Mouse (Mus musculus): ENCODE results near the gene Sh3bp5. TPM values are rescaled to one million over a fixed set of nuclear protein-coding genes. Genes with fewer than 3 reads are reported as not detected.
A peak's percentile ranks its signal among the peaks of the same experiment; 100 is the strongest.
"Not testable (repeated sequence)": the region's sequence is repeated elsewhere in the genome, so short reads cannot be mapped to it uniquely, and the experiment has no call there.

The Sh3bp5 gene
- polyA plus RNA-seq (2015; fragmentation: Nextera tagmentation; extraction: Ambion mirVana), result 151 and 161 TPM in 2 replicates

- Histone ChIP-seq H3K27ac (peak within 1 kb of the TSS; percentile 98), H3K4me2 (peak within 1 kb of the TSS; percentile 65), H3K4me3 (peak within 1 kb of the TSS; percentile 85), H3K4me1 (peaks cover 30% of the 10 kb centered on the region), H3K36me3 (replicated peaks) (no peaks in the 10 kb centered on the region; the same call in 1 of the 2 replicates), H3K27me3 (replicated peaks) (no peaks in the 10 kb centered on the region), H3K9me3 (no peaks in the 10 kb centered on the region), H3K9ac (peak within 1 kb of the TSS; percentile 90)
- peak; percentile 95 for ATAC-seq (replicated peaks)
- WGBS, result 7% methylated on average over 49 of the region's 49 CpGs
These were observed at the start of gene Sh3bp5 for GRCm38 (mm10) chr14:31435930-31436693. Gene Sh3bp5 (minus strand): TSS chr14:31436078.

DNA sequence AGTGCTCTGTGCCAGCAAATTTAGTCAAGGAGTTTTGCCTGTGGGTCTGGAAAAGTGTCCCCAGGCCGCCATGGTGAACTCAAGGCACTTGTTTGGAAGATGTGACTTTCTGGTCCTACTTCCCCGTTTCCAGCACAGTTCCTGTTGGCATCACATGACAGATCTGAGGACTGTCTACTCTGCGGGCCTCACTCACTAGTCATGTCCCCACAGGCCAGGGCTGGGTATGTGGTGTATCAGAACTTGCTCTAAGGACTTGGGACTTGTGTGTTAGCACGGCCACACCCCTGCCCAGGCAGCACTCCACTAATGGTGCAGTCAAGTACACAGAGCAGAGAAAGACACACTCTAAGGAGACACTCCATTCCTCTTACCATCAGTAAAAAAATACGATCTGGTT is 46.5 kb upstream of the Sh3bp5 start:
- 92% methylated on average over 5 of the region's 5 CpGs for WGBS
- Histone ChIP-seq H3K4me3 (no peak overlapping the region), H3K9ac (no peak overlapping the region), H3K4me1 (no peaks in the 10 kb centered on the region), H3K36me3 (replicated peaks) (peaks cover 76% of the 10 kb centered on the region), H3K27me3 (replicated peaks) (no peaks in the 10 kb centered on the region), H3K4me2 (no peak overlapping the region), H3K9me3 (no peaks in the 10 kb centered on the region), H3K27ac (no peak overlapping the region)
- no peak for ATAC-seq (replicated peaks)

DNA sequence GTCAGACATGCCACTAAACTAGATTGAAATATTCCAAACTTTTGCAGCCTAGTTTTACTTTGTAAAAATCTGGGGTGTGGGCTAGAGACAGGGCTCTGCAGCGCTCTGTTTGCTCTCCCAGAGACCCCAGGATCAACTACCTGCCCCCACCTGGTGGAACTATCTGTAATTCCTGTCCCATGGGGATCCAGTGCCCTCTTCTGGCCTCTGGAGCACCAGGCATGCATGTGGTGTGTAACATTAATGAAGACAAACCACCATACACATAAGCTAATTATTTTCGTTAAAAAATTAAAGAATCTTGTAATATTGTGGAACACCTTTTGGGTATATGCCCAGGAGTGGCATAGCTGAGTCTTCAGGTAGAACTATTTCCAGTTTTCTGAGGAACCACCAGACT is 37.4 kb upstream of the Sh3bp5 start:
- ATAC-seq (replicated peaks), result no peak
- Histone ChIP-seq H3K27ac (no peak overlapping the region), H3K4me3 (no peak overlapping the region), H3K9me3 (no peaks in the 10 kb centered on the region), H3K36me3 (replicated peaks) (no peaks in the 10 kb centered on the region), H3K9ac (no peak overlapping the region), H3K27me3 (replicated peaks) (no peaks in the 10 kb centered on the region), H3K4me1 (no peaks in the 10 kb centered on the region), H3K4me2 (no peak overlapping the region)
- 77% methylated on average over 2 of the region's 2 CpGs for WGBS

DNA sequence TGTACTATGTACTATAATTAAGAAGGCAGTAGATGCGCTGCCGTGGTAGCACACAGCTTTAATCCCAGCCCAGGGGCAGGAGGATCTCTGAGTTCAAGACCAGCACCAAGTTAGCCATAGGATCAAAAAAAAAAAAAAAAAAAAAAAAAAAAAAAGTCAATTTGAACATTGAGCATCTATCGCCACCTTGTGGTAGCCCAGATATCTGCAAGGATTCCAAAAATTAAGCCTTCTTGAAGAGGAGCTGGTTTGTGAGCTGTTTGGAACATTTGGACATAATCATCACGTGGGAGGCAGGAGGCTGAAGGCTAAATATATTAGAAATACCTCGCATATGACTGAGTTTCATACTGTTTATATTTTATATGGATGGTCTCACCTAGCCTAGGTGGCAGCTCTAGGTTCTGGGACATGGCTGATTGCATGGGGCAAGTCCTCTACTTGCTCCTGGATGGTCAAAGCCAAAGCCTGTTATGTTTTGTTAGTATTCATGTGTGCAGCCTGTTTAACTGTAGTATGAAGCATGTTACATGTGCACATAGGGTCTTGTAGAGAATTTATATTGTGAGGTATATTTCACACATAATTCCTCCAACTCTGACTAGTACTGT is 36.7 kb upstream of the Sh3bp5 start:
- no peak overlapping the region for H3K4me3 ChIP-seq
- H3K4me2 ChIP-seq, result no peak overlapping the region
- ATAC-seq (replicated peaks), result no peak
- no peaks in the 10 kb centered on the region for H3K27me3 ChIP-seq (replicated peaks)
- H3K4me1 ChIP-seq, result no peaks in the 10 kb centered on the region
- H3K9me3 ChIP-seq, result no peaks in the 10 kb centered on the region
- no peaks in the 10 kb centered on the region for H3K36me3 ChIP-seq (replicated peaks)
- H3K9ac ChIP-seq, result no peak overlapping the region
- 8% methylated on average over 5 of the region's 5 CpGs for WGBS
- no peak overlapping the region for H3K27ac ChIP-seq

GRCm38 (mm10) chr14:31469711-31470110 is 33.8 kb upstream of the Sh3bp5 start:
- Histone ChIP-seq H3K4me2 (no peak overlapping the region), H3K36me3 (replicated peaks) (no peaks in the 10 kb centered on the region), H3K9ac (no peak overlapping the region), H3K4me3 (no peak overlapping the region), H3K27me3 (replicated peaks) (no peaks in the 10 kb centered on the region), H3K27ac (no peak overlapping the region), H3K9me3 (no peaks in the 10 kb centered on the region), H3K4me1 (no peaks in the 10 kb centered on the region)
- no peak for ATAC-seq (replicated peaks)
- WGBS, result 57% methylated on average over 4 of the region's 4 CpGs

DNA sequence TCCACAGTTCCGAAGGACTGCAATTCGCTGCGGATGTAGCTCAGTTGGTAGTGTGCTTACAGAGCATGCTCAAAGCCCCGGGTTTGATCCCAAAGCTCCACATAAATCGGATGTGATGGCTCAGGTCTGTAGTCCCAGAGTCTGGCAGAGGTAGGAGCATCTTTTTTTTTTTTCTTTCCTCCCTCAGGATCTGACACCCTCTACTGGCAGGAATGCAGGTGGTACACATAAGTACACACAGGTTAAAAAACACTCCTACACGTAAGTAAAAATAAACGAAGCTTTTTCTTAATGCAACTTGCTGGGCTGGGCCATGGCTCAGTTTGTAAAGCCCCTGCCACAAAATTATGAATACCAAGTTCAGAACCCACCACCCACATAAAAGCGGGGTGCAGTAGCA is 28.3 kb upstream of the Sh3bp5 start:
- H3K4me2 ChIP-seq, result no peak overlapping the region
- no peak for ATAC-seq (replicated peaks)
- no peak overlapping the region for H3K9ac ChIP-seq
- H3K9me3 ChIP-seq, result no peaks in the 10 kb centered on the region
- no peaks in the 10 kb centered on the region for H3K36me3 ChIP-seq (replicated peaks)
- no peaks in the 10 kb centered on the region for H3K4me1 ChIP-seq
- no peaks in the 10 kb centered on the region for H3K27me3 ChIP-seq (replicated peaks)
- no peak overlapping the region for H3K4me3 ChIP-seq
- WGBS, result 63% methylated on average over 8 of the region's 8 CpGs
- H3K27ac ChIP-seq, result no peak overlapping the region

DNA sequence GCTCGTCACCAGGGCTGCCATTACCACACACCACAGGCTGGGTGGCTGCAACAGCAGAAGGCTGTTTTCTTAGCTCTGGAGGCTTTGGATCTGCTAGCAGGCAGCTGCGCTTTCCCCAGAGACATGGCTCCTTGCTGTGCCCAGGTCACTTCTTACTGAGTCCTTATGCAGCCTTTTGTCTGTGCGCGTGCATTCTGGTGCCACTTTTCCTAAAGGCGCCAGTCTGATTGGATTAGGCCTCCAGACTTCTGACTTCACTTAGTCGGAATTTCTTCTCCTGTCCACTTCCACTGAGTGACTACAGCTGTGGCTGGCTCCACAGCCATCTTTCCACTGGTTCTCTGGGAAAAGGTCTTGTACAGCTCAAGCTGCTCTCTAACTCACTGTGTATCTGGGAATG is 27.0 kb upstream of the Sh3bp5 start:
- Histone ChIP-seq H3K36me3 (replicated peaks) (no peaks in the 10 kb centered on the region), H3K27ac (no peak overlapping the region), H3K4me3 (no peak overlapping the region), H3K4me2 (no peak overlapping the region), H3K4me1 (no peaks in the 10 kb centered on the region), H3K9me3 (no peaks in the 10 kb centered on the region), H3K27me3 (replicated peaks) (no peaks in the 10 kb centered on the region), H3K9ac (no peak overlapping the region)
- WGBS, result 64% methylated on average over 6 of the region's 6 CpGs
- ATAC-seq (replicated peaks), result no peak

GRCm38 (mm10) chr14:31462226-31462625 is 26.3 kb upstream of the Sh3bp5 start:
- H3K4me3 ChIP-seq; H3K27ac ChIP-seq; H3K36me3 ChIP-seq (replicated peaks); H3K9me3 ChIP-seq; H3K27me3 ChIP-seq (replicated peaks); H3K4me1 ChIP-seq; H3K9ac ChIP-seq; H3K4me2 ChIP-seq; ATAC-seq (replicated peaks): not testable (repeated sequence)
- WGBS, result 70% methylated on average over 5 of the region's 5 CpGs

DNA sequence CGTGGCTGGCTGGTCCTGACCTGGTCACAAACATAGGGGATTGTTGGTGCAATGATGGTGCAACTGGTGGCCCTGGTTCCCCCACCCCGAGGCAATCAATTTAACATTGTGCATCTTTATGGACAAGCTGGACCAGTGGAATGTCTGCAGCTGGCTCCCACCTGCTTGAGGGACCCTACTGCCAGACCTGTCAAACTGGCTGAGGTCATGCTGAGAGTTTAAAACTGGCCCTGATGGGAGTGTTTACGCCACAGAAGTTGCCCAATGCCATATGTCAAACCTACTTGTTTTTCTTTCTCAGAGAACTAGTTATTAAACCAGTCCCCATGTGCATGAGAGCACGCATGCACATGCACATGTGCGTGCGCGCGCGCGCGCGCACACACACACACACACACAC is 22.1 kb upstream of the Sh3bp5 start:
- H3K4me3 ChIP-seq, result no peak overlapping the region
- H3K27me3 ChIP-seq (replicated peaks), result no peaks in the 10 kb centered on the region
- no peak overlapping the region for H3K27ac ChIP-seq
- WGBS, result 93% methylated on average over 12 of the region's 12 CpGs
- H3K9ac ChIP-seq, result no peak overlapping the region
- no peaks in the 10 kb centered on the region for H3K4me1 ChIP-seq
- no peaks in the 10 kb centered on the region for H3K9me3 ChIP-seq
- no peaks in the 10 kb centered on the region for H3K36me3 ChIP-seq (replicated peaks)
- no peak for ATAC-seq (replicated peaks)
- H3K4me2 ChIP-seq, result no peak overlapping the region

DNA sequence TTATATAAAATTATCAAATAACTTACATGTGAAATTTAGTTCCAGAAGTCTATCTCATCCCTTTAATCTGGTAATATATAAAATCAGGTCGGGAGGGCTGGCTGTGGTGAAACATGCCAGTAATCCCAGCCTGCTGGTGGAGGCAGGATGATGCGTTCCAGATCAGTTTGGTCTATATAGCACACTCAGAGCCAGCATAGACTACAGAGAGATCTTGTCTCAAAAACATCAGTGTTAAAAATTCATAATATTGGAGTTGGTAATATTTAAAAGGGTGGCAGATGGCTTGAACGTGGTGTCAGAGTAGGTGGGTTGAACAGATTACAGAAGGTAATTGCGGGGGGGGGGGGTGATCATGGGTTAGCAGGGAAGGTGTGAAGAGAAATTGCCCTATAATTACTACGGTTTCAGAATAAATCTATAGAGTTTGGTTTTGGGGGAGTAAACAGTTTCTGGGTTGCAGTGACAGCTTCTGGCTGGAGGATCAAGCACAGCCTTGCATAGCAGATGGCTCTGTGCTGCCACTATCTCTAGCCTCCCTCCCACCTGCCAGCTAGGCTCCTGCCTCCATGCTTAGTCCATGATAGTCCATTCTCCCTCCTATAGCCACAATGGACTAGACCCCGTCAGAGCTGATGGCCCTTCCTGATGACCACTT is 20.3 kb upstream of the Sh3bp5 start:
- ATAC-seq (replicated peaks), result no peak
- H3K9ac ChIP-seq, result no peak overlapping the region
- no peaks in the 10 kb centered on the region for H3K4me1 ChIP-seq
- no peak overlapping the region for H3K27ac ChIP-seq
- H3K9me3 ChIP-seq, result no peaks in the 10 kb centered on the region
- 87% methylated on average over 6 of the region's 6 CpGs for WGBS
- H3K4me3 ChIP-seq, result no peak overlapping the region
- H3K27me3 ChIP-seq (replicated peaks), result no peaks in the 10 kb centered on the region
- no peaks in the 10 kb centered on the region for H3K36me3 ChIP-seq (replicated peaks)
- H3K4me2 ChIP-seq, result no peak overlapping the region

- no peak for ATAC-seq (replicated peaks)
- no peak overlapping the region for H3K9ac ChIP-seq
- H3K9me3 ChIP-seq, result no peaks in the 10 kb centered on the region
- H3K36me3 ChIP-seq (replicated peaks), result no peaks in the 10 kb centered on the region
- H3K4me2 ChIP-seq, result no peak overlapping the region
- no peak overlapping the region for H3K4me3 ChIP-seq
- H3K27ac ChIP-seq, result no peak overlapping the region
- WGBS, result 89% methylated on average over 8 of the region's 8 CpGs
- no peaks in the 10 kb centered on the region for H3K4me1 ChIP-seq
- H3K27me3 ChIP-seq (replicated peaks), result no peaks in the 10 kb centered on the region
These were observed 19.1 kb upstream of the Sh3bp5 start for GRCm38 (mm10) chr14:31454849-31455566.

DNA sequence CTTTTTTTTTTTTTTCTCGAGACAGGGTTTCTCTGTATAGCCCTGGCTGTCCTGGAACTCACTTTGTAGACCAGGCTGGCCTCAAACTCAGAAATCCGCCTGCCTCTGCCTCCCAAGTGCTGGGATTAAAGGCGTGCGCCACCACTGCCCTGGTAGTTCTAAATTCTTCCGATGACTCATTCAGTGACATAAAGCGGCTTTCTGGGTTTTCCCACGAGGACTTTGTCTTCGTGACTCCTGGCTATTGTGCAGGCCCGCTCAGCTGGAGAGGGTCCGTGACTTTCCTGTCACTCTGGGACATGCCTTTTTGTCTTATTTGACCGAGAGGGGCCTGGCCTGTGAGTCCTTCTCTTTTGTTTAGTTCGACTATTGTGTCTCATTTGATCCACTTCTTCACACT is 18.1 kb upstream of the Sh3bp5 start:
- not testable (repeated sequence) for H3K9me3 ChIP-seq; H3K4me1 ChIP-seq; H3K9ac ChIP-seq; H3K4me2 ChIP-seq; H3K27ac ChIP-seq; H3K36me3 ChIP-seq (replicated peaks); H3K27me3 ChIP-seq (replicated peaks); H3K4me3 ChIP-seq; ATAC-seq (replicated peaks)
- 44% methylated on average over 12 of the region's 12 CpGs for WGBS
